Mouse (Mus musculus): ENCODE results near the gene Fam107a.
"Not testable (repeated sequence)": the region's sequence is repeated elsewhere in the genome, so short reads cannot be mapped to it uniquely, and the experiment has no call there.

The Fam107a gene

GRCm38 (mm10) chr14:8315169-8315568 is 2.7 kb downstream of the Fam107a start:
- no peak for DNase-seq

GRCm38 (mm10) chr14:8314536-8314935 is 3.3 kb downstream of the Fam107a start:
- DNase-seq = no peak

- DNase-seq = no peak
These were observed 3.9 kb downstream of the Fam107a start for GRCm38 (mm10) chr14:8313877-8314276.

- DNase-seq = no peak
These were observed 8.1 kb downstream of the Fam107a start for GRCm38 (mm10) chr14:8309621-8310141.

- DNase-seq = no peak
These were observed 9.2 kb downstream of the Fam107a start for GRCm38 (mm10) chr14:8308650-8309049.

GRCm38 (mm10) chr14:8306884-8307283 is 10.9 kb downstream of the Fam107a start:
- DNase-seq = no peak

GRCm38 (mm10) chr14:8305014-8305413 is 12.8 kb downstream of the Fam107a start:
- DNase-seq = no peak

GRCm38 (mm10) chr14:8304082-8304481 is 13.7 kb downstream of the Fam107a start:
- DNase-seq = no peak

- DNase-seq = no peak
These were observed 15.1 kb downstream of the Fam107a start for GRCm38 (mm10) chr14:8302687-8303086.

- peak; percentile 60 to 78 for DNase-seq
These were observed 17.5 kb downstream of the Fam107a start for GRCm38 (mm10) chr14:8300281-8300680.

GRCm38 (mm10) chr14:8297889-8298293 is 19.9 kb downstream of the Fam107a start:
- DNase-seq = peak in 1 of 2 experiments; percentile 39

GRCm38 (mm10) chr14:8294257-8294656 is 23.6 kb downstream of the Fam107a start:
- DNase-seq = no peak

GRCm38 (mm10) chr14:8286595-8286994 is 31.2 kb downstream of the Fam107a start:
- peak in 1 of 2 experiments; percentile 41 for DNase-seq

GRCm38 (mm10) chr14:8283784-8284183 is 34.0 kb downstream of the Fam107a start:
- DNase-seq = no peak

GRCm38 (mm10) chr14:8271281-8271680 is 46.5 kb downstream of the Fam107a start:
- DNase-seq = not testable (repeated sequence)

GRCm38 (mm10) chr14:8264378-8264777 is 53.4 kb downstream of the Fam107a start:
- DNase-seq = no peak

GRCm38 (mm10) chr14:8262242-8262641 is 55.6 kb downstream of the Fam107a start:
- no peak for DNase-seq

- DNase-seq = no peak
These were observed 57.6 kb downstream of the Fam107a start for GRCm38 (mm10) chr14:8260214-8260613.

- DNase-seq = no peak
These were observed 58.7 kb downstream of the Fam107a start, which contains the start of gene Acox2 for GRCm38 (mm10) chr14:8259166-8259565. TSS of gene Acox2 (minus strand) at chr14:8259353.

GRCm38 (mm10) chr14:8258752-8259151 is 59.1 kb downstream of the Fam107a start:
- DNase-seq = no peak

- peak in 1 of 2 experiments; percentile 29 for DNase-seq
These were observed 59.5 kb downstream of the Fam107a start for GRCm38 (mm10) chr14:8258335-8258627.

GRCm38 (mm10) chr14:8257521-8258334 is 60.1 kb downstream of the Fam107a start:
- no peak for DNase-seq

- DNase-seq = no peak
These were observed 60.9 kb downstream of the Fam107a start for GRCm38 (mm10) chr14:8256881-8257280.

- DNase-seq = no peak
These were observed 61.8 kb downstream of the Fam107a start for GRCm38 (mm10) chr14:8256072-8256471.
